Mouse (Mus musculus) intestine, embryonic 14.5 days (tissue): ENCODE results near the gene Farsa. TPM values are rescaled to one million over a fixed set of nuclear protein-coding genes. Genes with fewer than 3 reads are reported as not detected.

Experiments
- ATAC-seq: fragments of 200-750 bp; cut with Nextera tagmentation; replicated peaks from 2 replicates; pipeline ENCODE4 v1.8.0; 2017; ENCODE audit warnings: low read depth, moderate number of reproducible peaks, moderate TSS enrichment, moderate library complexity; ENCODE audit not compliant: low FRiP score, low TSS enrichment
- DNase-seq: peaks from one replicate; pipeline ENCODE4 v3.0.0-alpha.2; 2018; ENCODE audit warnings: low spot score
- H3K27ac ChIP-seq: fragments of 300-500 bp; sonication (generic); 2 replicates; pipeline ENCODE4 v1.5.1; 2014; ENCODE audit warnings: low read depth, mild to moderate bottlenecking, control low read depth
- H3K27me3 ChIP-seq: fragments of 300-500 bp; sonication (generic); replicated peaks from 2 replicates; pipeline ENCODE4 v1.6.1; 2014; ENCODE audit warnings: low read length, control low read depth; ENCODE audit not compliant: control insufficient read depth, insufficient read depth
- H3K36me3 ChIP-seq: fragments of 300-500 bp; sonication (generic); 2 replicates; pipeline ENCODE4 v1.6.1; 2014; ENCODE audit warnings: low read length, control low read depth; ENCODE audit not compliant: control insufficient read depth, insufficient read depth
- H3K4me1 ChIP-seq: fragments of 300-500 bp; sonication (generic); replicated peaks from 2 replicates; pipeline ENCODE4 v1.6.1; 2014; ENCODE audit warnings: low read length, control low read depth, mixed read lengths; ENCODE audit not compliant: control insufficient read depth, insufficient read depth
- H3K4me2 ChIP-seq: fragments of 300-500 bp; sonication (generic); 2 replicates; pipeline ENCODE4 v1.6.1; 2014; ENCODE audit warnings: low read length
- H3K4me3 ChIP-seq: fragments of 300-500 bp; sonication (generic); 2 replicates; pipeline ENCODE4 v1.5.1; 2014; ENCODE audit warnings: low read depth, low read length, control low read depth, mixed read lengths
- H3K9ac ChIP-seq: fragments of 300-500 bp; sonication (generic); 2 replicates; pipeline ENCODE4 v1.6.1; 2014; ENCODE audit warnings: mild to moderate bottlenecking, low read length
- H3K9me3 ChIP-seq: fragments of 300-500 bp; sonication (generic); 2 replicates; pipeline ENCODE4 v1.6.1; 2016; ENCODE audit warnings: low read length, control low read depth; ENCODE audit not compliant: control insufficient read depth
- WGBS: fragments of 180-500 bp; shearing (Covaris S2); extraction: QIAGEN DNeasy Blood & Tissue Kit; methylation state at CpG from one replicate; pipeline ENCODE4 v1.1.7; 2014; 5-methylcytosine and 5-hydroxymethylcytosine counted together
- polyA plus RNA-seq: library from polyadenylated mRNA; unstranded; fragments of >200 nt; fragmentation: Nextera tagmentation; extraction: Ambion mirVana; gene quantifications from 2 replicates; pipeline ENCODE4 v1.2.1, GENCODE M21; 2014

Farsa gene
- polyA plus RNA-seq, 1 experiment from 2014 or later, result 89.0 TPM

GRCm38 (mm10) chr8:84832034-84832717, 24.6 kb upstream of the Farsa start:
- H3K27ac ChIP-seq, result peak overlapping the region; percentile 93
- peak overlapping the region; percentile 60 for H3K4me2 ChIP-seq
- H3K27me3 ChIP-seq, result no peaks in the 10 kb centered on the region
- H3K36me3 ChIP-seq, result peaks cover 34% of the 10 kb centered on the region
- DNase-seq, result peak; percentile 93
- H3K4me1 ChIP-seq, result peaks cover 22% of the 10 kb centered on the region
- H3K4me3 ChIP-seq, result peak overlapping the region; percentile 100
- WGBS, result 2% methylated on average over 59 of the region's 59 CpGs
- H3K9me3 ChIP-seq, result no peaks in the 10 kb centered on the region
- ATAC-seq, result peak; percentile 67; the same call in 1 of the 2 replicates
- peak overlapping the region; percentile 99 for H3K9ac ChIP-seq

GRCm38 (mm10) chr8:84832759-84833742, 23.7 kb upstream of the Farsa start:
- peak overlapping the region; percentile 60 for H3K4me2 ChIP-seq
- peak overlapping the region; percentile 99 for H3K9ac ChIP-seq
- no peaks in the 10 kb centered on the region for H3K9me3 ChIP-seq
- peaks cover 22% of the 10 kb centered on the region for H3K4me1 ChIP-seq
- ATAC-seq, result no peak
- H3K27me3 ChIP-seq, result no peaks in the 10 kb centered on the region
- peak overlapping the region; percentile 93 for H3K27ac ChIP-seq
- H3K4me3 ChIP-seq, result peak overlapping the region; percentile 100
- H3K36me3 ChIP-seq, result peaks cover 42% of the 10 kb centered on the region
- DNase-seq, result peak; percentile 50
- 57% methylated on average over 10 of the region's 10 CpGs for WGBS

GRCm38 (mm10) chr8:84834002-84834865, 22.6 kb upstream of the Farsa start:
- Histone ChIP-seq H3K9me3 (no peaks in the 10 kb centered on the region), H3K27me3 (no peaks in the 10 kb centered on the region), H3K4me1 (peaks cover 23% of the 10 kb centered on the region), H3K4me2 (no peak overlapping the region), H3K27ac (no peak overlapping the region), H3K9ac (no peak overlapping the region), H3K36me3 (peaks cover 50% of the 10 kb centered on the region), H3K4me3 (no peak overlapping the region)
- DNase-seq (peak; percentile 48), ATAC-seq (no peak)
- WGBS, result 83% methylated on average over 19 of the region's 19 CpGs

- Histone ChIP-seq H3K9me3 (no peaks in the 10 kb centered on the region), H3K9ac (no peak overlapping the region), H3K27ac (no peak overlapping the region), H3K27me3 (no peaks in the 10 kb centered on the region), H3K4me2 (no peak overlapping the region), H3K4me3 (no peak overlapping the region), H3K4me1 (peaks cover 27% of the 10 kb centered on the region), H3K36me3 (peaks cover 50% of the 10 kb centered on the region)
- 51% methylated on average over 10 of the region's 10 CpGs for WGBS
- DNase-seq (peak; percentile 46), ATAC-seq (no peak)
Observed at GRCm38 (mm10) chr8:84834866-84835855, 21.6 kb upstream of the Farsa start.

GRCm38 (mm10) chr8:84837149-84837911, 19.5 kb upstream of the Farsa start:
- Histone ChIP-seq H3K27me3 (no peaks in the 10 kb centered on the region), H3K27ac (no peak overlapping the region), H3K4me3 (no peak overlapping the region), H3K9ac (no peak overlapping the region), H3K4me2 (no peak overlapping the region), H3K4me1 (peaks cover 27% of the 10 kb centered on the region), H3K36me3 (peaks cover 63% of the 10 kb centered on the region), H3K9me3 (no peaks in the 10 kb centered on the region)
- WGBS, result 30% methylated on average over 8 of the region's 8 CpGs
- ATAC-seq (no peak), DNase-seq (peak; percentile 50)

DNA sequence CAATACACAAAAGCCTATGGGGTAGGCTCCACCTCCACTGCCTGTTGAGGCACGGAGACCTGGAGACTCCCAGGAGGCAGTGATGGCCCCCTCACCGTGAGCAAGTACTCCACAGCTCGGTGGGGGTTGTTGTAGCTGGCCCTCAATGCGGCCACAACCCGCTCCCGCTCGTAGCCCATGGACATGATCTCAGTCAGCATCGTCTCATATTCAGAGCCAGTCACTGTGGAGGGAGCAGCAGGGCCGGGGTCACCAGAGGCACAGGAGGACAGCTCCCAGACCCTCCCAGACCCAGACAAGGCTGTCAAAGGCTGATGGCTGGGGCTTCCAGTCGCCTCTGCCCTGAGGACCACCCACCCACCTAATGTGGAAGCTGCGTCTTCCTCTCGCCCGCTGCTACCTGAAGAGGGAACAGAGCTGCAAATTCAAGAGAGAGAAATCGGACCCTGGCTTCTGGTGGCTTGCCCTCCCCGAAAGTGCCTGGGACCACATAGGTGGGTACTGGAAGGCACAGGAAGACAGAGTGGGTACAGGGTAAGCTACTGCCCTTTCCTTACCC, 18.8 kb upstream of the Farsa start:
- no peak overlapping the region for H3K27ac ChIP-seq
- no peak for ATAC-seq
- no peak for DNase-seq
- H3K9me3 ChIP-seq, result no peaks in the 10 kb centered on the region
- no peaks in the 10 kb centered on the region for H3K27me3 ChIP-seq
- peaks cover 25% of the 10 kb centered on the region for H3K4me1 ChIP-seq
- no peak overlapping the region for H3K9ac ChIP-seq
- peaks cover 70% of the 10 kb centered on the region for H3K36me3 ChIP-seq
- no peak overlapping the region for H3K4me3 ChIP-seq
- no peak overlapping the region for H3K4me2 ChIP-seq
- WGBS, result 80% methylated on average over 15 of the region's 15 CpGs

DNA sequence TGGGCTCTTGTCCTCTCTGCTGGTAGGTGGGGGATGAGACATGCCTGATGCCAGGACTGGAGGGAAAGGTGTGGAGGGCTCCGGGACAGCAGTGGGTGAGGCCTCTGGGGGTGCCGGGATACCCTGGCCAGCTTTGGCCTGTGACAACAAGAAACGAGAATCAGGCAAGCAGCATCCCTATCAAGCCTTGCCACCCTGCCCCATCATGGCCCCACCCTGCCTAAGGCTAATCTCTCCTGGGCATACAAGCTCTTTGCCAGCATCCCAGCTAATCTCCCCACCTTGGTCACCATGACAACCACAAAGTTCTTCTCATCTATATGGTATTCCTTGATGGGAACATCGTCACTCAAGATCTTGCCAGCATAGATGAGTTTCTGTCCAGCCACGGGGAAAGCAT, 18.3 kb upstream of the Farsa start:
- Histone ChIP-seq H3K9ac (no peak overlapping the region), H3K4me1 (peaks cover 25% of the 10 kb centered on the region), H3K9me3 (no peaks in the 10 kb centered on the region), H3K4me3 (no peak overlapping the region), H3K27ac (no peak overlapping the region), H3K27me3 (no peaks in the 10 kb centered on the region), H3K36me3 (peaks cover 75% of the 10 kb centered on the region), H3K4me2 (no peak overlapping the region)
- ATAC-seq, result no peak
- DNase-seq, result no peak
- 92% methylated on average over 5 of the region's 5 CpGs for WGBS
